Mouse (Mus musculus): Measurements from ENCODE around the gene Akap7.

GRCm38 (mm10) chr10:25145851-25146250 lies 161.8 kb downstream of the Akap7 start:
- no peak for TF ChIP-seq CTCF (IDR thresholded peaks at IDR 0.05; ENCODE audit: extremely low read depth, insufficient read depth, insufficient read length, insufficient replicate concordance)
- no peak for TF ChIP-seq POLR2A (IDR thresholded peaks at IDR 0.05; ENCODE audit: low read depth, low read length)
